Mouse (Mus musculus): ENCODE measurements at regions not wholly inside any gene's neighbourhood (a gene's known extent, or its start where the extent isn't known, plus 50 kb on each side); places are given as distances from the start of the nearest gene placed in this dataset.

- no peak for DNase-seq
Measured at GRCm38 (mm10) chr8:82265745-82266144, 137.3 kb downstream of the Il15 start.

GRCm38 (mm10) chr8:82262196-82262595 lies 140.8 kb downstream of the Il15 start:
- no peak for DNase-seq

GRCm38 (mm10) chr8:82260613-82261012 lies 142.4 kb downstream of the Il15 start:
- DNase-seq: no peak

GRCm38 (mm10) chr8:82255815-82256214 lies 147.2 kb downstream of the Il15 start:
- DNase-seq: no peak

GRCm38 (mm10) chr8:82252406-82252805 lies 150.6 kb downstream of the Il15 start:
- DNase-seq: no peak

- no peak for DNase-seq
Measured at GRCm38 (mm10) chr8:82249841-82250577, 153.0 kb downstream of the Il15 start.

- no peak for DNase-seq
Measured at GRCm38 (mm10) chr8:82244076-82244475, 158.9 kb downstream of the Il15 start.

GRCm38 (mm10) chr8:82229883-82230282 lies 173.1 kb downstream of the Il15 start:
- no peak for DNase-seq

GRCm38 (mm10) chr8:82201746-82202145 lies 201.3 kb downstream of the Il15 start:
- DNase-seq: no peak

GRCm38 (mm10) chr8:82200176-82200575 lies 202.8 kb downstream of the Il15 start:
- no peak for DNase-seq

- DNase-seq: no peak
Measured at GRCm38 (mm10) chr8:82196504-82196903, 206.5 kb downstream of the Il15 start.

GRCm38 (mm10) chr8:82195112-82195511 lies 207.9 kb downstream of the Il15 start:
- DNase-seq: no peak

- no peak for DNase-seq
Measured at GRCm38 (mm10) chr8:82191011-82191410, 212.0 kb downstream of the Il15 start.

GRCm38 (mm10) chr8:82187138-82187880 lies 215.7 kb downstream of the Il15 start:
- peak; percentile 9 for DNase-seq

- no peak for DNase-seq
Measured at GRCm38 (mm10) chr8:82184022-82184421, 219.0 kb downstream of the Il15 start.

Measured in cerebellum, adult 11-12 months (tissue).